In genomic region chr11:117407651-117408441, GRCm38 (mm10) we compare ENCODE assay signal across 8 mouse cellular contexts.
A peak's percentile ranks its signal among the peaks of the same experiment; 100 is the strongest.
DNase-seq lines count a peak whose midpoint lies in the region; ATAC-seq and TF ChIP-seq lines count a peak whose summit lies in the region.

No protein-coding gene starts in this region.

- H3K27ac ChIP-seq in kidney, embryonic 15.5 days: peak overlapping the region; percentile 37; the same call in 1 of the 2 replicates
- H3K27ac ChIP-seq in limb, embryonic 15.5 days: peak overlapping the region; percentile 34; the same call in 1 of the 2 replicates
- H3K27ac ChIP-seq in midbrain, postnatal 0 days (ENCODE audit: low read depth, low read length): peak overlapping the region; percentile 90

- no peak for TF ChIP-seq CTCF in midbrain, postnatal 0 days (IDR thresholded peaks at IDR 0.05)

- H3K4me3 ChIP-seq in kidney, embryonic 15.5 days (replicated peaks): peak overlapping the region; percentile 25
- H3K4me3 ChIP-seq in limb, embryonic 15.5 days: peak overlapping the region; percentile 29
- peak overlapping the region; percentile 0; the same call in 1 of the 2 replicates for H3K4me3 ChIP-seq in midbrain, postnatal 0 days (ENCODE audit: low read depth, low read length)

- H3K9me3 ChIP-seq in kidney, embryonic 15.5 days (replicated peaks): 0 out of 2 replicates have a peak, but pooled peaks cover 4% of the 10 kb centered on the region
- H3K9me3 ChIP-seq in limb, embryonic 15.5 days: no peaks in the 10 kb centered on the region
- H3K9me3 ChIP-seq in midbrain, postnatal 0 days (ENCODE audit: low read length): no peaks in the 10 kb centered on the region

- under 1% methylated on average over 28 of the region's 28 CpGs for WGBS in kidney, embryonic 15.5 days
- 1% methylated on average over 28 of the region's 28 CpGs for WGBS in limb, embryonic 15.5 days
- 1% methylated on average over 28 of the region's 28 CpGs for WGBS in midbrain, postnatal 0 days

- peak; percentile 53 for DNase-seq in gastrocnemius, postnatal 14 days
- no peak for DNase-seq in gastrocnemius, postnatal 10 days
- peak; percentile 87 for DNase-seq in embryo, embryonic 10.5 days (ENCODE audit: low spot score)
- DNase-seq in heart, adult 9 months (ENCODE audit: low spot score in 2 of 2): peak; percentile 43 to 45
- DNase-seq in midbrain, postnatal 0 days (ENCODE audit: low spot score): peak; percentile 89
- peak; percentile 57 for DNase-seq in testis, postnatal 10 days (ENCODE audit: low spot score)

- no peak overlapping the region for H3K9ac ChIP-seq in kidney, embryonic 15.5 days
- 0 out of 2 replicates have a peak overlapping the region, but pooled peaks have one; percentile 23 for H3K9ac ChIP-seq in limb, embryonic 15.5 days
- H3K9ac ChIP-seq in midbrain, postnatal 0 days (replicated peaks; ENCODE audit: low read length, poor library complexity, severe bottlenecking): peak overlapping the region; percentile 39; the same call in 1 of the 2 replicates

- peak overlapping the region; percentile 59 for H3K4me2 ChIP-seq in kidney, embryonic 15.5 days
- H3K4me2 ChIP-seq in limb, embryonic 15.5 days: peak overlapping the region; percentile 58
- peak overlapping the region; percentile 44 for H3K4me2 ChIP-seq in midbrain, postnatal 0 days (ENCODE audit: low read depth, low read length, poor library complexity, severe bottlenecking)

- H3K4me1 ChIP-seq in kidney, embryonic 15.5 days: peaks cover 43% of the 10 kb centered on the region
- peaks cover 34% of the 10 kb centered on the region for H3K4me1 ChIP-seq in limb, embryonic 15.5 days
- peaks cover 31% of the 10 kb centered on the region for H3K4me1 ChIP-seq in midbrain, postnatal 0 days (ENCODE audit: insufficient read depth, low read length)

- intact Hi-C loops in gastrocnemius, postnatal 14 days (cut with DNase I; ENCODE audit: low total_unique reads): no loop called here

- peaks cover 75% of the 10 kb centered on the region for H3K27me3 ChIP-seq in kidney, embryonic 15.5 days
- peaks cover 30% of the 10 kb centered on the region for H3K27me3 ChIP-seq in limb, embryonic 15.5 days
- H3K27me3 ChIP-seq in midbrain, postnatal 0 days (ENCODE audit: insufficient read depth, low read length): no peaks in the 10 kb centered on the region

- 0 out of 2 replicates have a peak, but pooled peaks have one; percentile 54 for ATAC-seq in kidney, embryonic 15.5 days (replicated peaks; ENCODE audit: low FRiP score)
- peak; percentile 30; the same call in 1 of the 2 replicates for ATAC-seq in limb, embryonic 15.5 days (ENCODE audit: insufficient number of reproducible peaks, low FRiP score, low TSS enrichment, low read depth)
- ATAC-seq in midbrain, postnatal 0 days (ENCODE audit: low FRiP score): peak; percentile 81

- H3K36me3 ChIP-seq in kidney, embryonic 15.5 days: no peaks in the 10 kb centered on the region
- H3K36me3 ChIP-seq in limb, embryonic 15.5 days: no peaks in the 10 kb centered on the region
- no peaks in the 10 kb centered on the region for H3K36me3 ChIP-seq in midbrain, postnatal 0 days (ENCODE audit: insufficient read depth, low read length)

Comparison
In these comparisons a context has a peak if more than half of its experiments do, and no peak if none do; other contexts are left out.
1. ATAC-seq: peak in every context shown above with its lines; median percentile 81 in midbrain, postnatal 0 days; 54 in kidney, embryonic 15.5 days; 30 in limb, embryonic 15.5 days.
2. H3K27ac ChIP-seq: peak in every context shown above with its lines; median percentile 90 in midbrain, postnatal 0 days; 37 in kidney, embryonic 15.5 days; 34 in limb, embryonic 15.5 days.